Mouse (Mus musculus): ENCODE measurements around the gene Ugt8a.

Gene Ugt8a

GRCm38 (mm10) chr3:125938092-125938755 is at the start of gene Ugt8a:
Ugt8a (minus strand) TSS chr3:125938619.
- DNase-seq: no peak

DNA sequence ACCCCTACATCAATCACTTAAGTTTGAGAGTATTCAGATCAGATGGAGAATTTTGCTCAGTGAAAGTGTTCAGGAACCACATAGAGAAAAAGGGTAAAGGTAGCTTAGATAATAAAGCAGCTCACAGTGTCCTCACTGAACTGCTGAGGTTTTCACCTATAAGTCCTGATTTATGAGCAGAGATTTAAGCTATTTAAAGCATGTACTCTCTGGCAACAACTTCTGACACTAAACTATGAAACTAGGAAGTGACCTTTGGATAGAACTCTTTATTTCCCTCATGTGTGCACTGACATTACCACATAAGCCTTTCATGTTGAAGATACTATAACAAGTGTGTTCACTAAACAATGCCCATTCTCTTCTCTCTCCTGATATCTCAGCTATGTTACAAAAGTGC is 48.2 kb upstream of the Ugt8a start:
- DNase-seq: no peak

GRCm38 (mm10) chr3:125983707-125984420 is 45.4 kb upstream of the Ugt8a start:
- no peak for DNase-seq

DNA sequence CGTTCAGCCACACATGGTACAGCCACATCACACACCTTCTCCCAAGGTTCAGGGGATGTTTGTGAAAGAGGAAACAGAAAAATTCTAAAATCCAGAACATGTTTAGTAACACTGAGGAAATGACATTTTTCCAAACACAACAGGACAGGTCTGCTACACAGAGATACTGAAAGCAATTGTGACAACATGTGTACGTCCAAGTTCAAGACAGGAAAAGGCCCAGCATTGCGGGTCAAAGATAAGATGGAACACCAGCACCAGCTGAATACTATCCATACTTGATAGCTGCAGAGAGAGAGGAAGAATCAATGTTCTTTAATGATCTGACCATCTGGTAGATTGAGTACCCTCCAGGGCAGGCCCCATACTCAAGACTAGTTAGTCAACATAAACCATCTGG is 41.1 kb upstream of the Ugt8a start:
- DNase-seq: no peak

DNA sequence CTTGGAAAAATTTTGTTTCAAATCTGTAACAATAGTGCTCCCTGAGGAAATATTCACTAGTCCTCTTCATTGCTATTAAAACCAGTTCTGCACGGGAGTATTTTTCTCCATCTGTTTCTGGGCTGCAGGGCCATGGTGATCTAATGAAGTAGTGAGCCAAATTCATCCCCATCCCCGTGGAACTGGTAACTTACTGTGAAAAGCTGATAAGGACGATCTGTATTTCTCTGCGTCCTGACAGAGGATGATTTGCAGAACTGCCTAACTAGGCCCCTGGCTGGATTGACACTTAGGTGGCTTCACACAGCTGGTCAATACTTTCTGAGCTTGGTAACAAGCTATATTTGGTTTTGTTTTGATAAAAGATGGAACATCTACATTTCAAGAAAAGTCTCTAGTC is 37.5 kb upstream of the Ugt8a start:
- no peak for DNase-seq

DNA sequence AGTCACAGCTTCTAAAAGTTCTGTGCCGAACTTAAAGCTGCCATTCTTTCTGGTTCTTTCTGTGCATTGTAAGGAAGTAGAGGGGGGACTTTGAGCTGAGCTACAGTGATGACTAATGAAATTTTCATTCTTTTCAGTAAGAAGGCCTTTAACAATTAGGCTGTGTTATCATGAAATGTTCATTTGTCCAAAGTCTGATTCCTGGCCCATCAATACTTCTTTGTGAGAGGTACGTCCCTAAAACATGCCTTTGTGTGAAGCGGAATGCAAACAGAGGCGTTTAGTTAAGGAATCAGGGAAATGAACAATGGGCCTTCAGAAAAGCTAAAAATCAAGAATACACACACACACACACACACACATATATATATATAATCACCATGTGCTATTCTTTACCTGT is 31.0 kb upstream of the Ugt8a start:
- no peak for DNase-seq

DNA sequence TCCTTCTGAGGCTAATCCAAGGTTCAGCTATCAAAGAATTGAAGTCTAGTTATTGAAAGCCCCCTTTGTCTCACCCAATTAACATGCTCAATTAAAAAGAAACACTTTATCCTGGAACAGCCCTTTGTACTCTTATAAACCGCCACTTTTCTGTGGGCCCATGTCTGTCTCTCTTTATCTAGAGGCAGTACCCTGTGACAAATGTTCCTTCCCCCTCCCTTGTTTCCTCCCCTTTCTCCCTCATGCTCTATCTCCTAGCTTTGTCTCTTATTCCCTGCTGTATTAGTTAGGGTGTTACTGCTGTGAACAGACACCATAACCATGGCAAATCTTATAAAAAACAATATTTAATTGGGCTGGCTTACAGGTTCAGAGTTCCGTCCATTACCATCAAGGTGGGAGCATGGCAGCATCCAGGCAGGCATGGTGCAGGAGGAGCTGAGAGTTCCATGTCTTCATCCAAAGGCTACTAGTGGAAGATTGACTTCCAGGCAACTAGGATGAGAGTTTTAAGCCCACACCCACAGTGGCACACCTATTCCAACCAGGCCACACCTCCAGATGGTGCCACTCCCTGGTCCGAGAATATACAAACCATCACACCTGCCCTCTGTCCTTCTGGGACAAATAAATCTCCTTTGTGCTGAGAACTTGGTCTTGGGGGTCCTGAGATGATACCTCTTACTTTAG is 17.9 kb upstream of the Ugt8a start:
- peak in 1 of 2 experiments; percentile 52 for DNase-seq

- no peak for DNase-seq
Observed at GRCm38 (mm10) chr3:125954881-125955280, 16.5 kb upstream of the Ugt8a start.

DNA sequence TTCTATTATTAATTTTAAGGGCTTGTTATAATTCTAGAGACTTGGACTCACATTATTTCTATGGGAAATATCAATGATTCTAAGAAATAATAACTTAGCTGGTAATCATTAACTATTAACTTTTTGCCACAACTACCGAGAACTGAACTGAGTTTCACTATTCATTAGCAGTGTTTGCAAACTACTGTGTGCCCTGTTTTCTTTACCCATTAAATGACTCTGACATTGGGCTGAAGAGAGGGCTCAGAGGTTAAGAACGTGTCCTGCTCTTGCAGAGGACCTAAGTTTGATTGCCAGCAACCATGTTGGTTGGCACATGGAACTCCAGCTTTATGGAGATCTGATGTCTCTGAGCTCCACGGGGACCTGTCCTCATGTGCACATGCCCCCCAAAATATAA is 2.4 kb upstream of the Ugt8a start:
- no peak for DNase-seq

- DNase-seq: peak; percentile 15 to 60
Observed at GRCm38 (mm10) chr3:125938756-125939109, 314 bp upstream of the Ugt8a start.

DNA sequence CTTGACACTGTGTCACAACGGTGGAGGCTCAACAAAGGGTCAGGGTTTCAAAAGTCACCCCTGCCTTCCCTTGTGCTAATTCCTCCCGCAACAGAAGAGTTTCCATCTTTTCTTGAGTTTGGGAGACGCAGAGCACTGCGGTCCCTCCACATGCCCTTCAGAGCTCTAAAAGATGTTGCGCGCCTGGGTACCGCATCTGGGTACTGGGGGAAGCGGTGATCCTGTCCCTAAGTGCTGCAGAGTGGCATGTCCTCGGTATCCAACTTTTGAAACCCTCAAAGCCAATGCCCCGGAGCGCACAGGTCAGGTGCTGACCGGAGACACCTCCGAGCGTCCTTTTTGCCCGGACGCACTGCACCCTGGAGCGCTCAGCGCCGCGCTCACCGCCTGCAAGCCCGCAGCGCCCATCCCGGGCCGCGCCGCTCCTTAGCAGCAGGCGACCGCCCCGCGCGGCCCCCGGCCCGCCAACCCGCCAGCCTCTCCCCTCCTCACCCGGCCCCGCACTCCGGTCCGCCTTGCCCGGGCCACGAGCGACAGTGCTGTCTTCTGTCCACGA is 805 bp downstream of the Ugt8a start:
- DNase-seq: peak in 1 of 2 experiments; percentile 7

DNA sequence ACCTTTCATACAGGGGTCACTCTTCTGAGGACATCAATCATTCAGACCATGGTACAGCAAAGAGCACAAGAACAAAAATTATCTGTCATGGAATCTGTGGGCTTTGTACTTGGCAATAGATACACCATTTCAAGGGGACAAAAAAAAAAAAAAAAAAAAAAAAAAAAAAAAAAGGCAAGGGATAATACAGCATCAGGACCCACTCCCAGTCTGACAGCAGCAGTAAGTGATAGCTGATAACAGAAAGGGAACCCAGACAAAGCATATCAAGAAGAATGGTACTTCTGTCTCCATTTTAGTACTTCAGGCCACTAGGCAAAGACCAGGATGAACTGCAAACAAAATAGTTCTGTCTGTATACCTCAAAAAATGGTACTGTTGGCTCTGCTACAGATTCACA is 2.6 kb downstream of the Ugt8a start:
- DNase-seq: no peak

DNA sequence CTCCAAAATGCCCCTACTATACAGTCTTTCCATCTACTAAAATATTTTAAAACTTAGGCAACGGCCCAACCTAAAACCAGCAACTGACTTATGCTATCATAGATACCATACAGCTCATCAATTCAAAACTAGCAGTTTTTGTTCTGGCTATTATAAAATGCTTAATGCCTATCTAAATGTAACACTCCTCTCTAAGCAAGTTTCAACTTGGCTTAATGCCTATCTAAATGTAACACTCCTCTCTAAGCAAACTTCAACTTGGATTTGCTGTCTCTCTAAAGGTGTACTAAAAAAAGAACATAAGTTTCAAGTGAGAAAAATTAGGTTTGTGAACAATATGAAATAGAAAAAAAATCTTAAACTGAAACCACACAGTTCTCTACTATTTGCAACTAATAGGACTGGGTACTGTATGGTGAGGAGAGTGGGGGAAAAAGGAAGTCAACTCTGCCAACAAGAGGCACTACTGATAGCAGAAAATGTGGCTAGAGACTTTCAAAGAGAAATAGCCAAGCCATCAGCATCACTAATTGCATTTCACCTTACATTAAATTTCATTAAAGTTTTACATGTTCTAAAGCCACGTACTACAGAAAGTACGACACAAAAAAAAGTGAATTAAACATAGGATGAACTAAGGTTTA is 5.7 kb downstream of the Ugt8a start:
- DNase-seq: no peak

DNA sequence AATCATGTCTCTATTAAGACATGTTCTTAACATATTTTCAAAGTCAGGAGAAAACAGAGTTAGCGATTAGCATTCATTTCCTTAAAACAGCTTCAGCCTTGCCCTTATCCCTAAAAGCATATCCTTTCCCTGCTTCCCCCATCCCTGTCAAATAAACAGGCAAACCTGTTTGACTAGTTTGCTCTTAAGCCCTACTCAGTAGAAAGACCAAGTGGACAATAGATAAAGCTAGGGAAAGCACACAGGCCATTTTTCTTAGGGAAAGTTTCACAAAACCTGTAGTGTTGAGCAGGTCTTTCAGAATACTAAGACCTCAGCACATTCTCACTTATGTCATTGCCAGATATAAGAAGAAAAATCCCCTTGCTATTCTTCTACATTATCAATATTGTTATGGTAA is 7.4 kb downstream of the Ugt8a start:
- peak in 1 of 2 experiments; percentile 26 for DNase-seq

GRCm38 (mm10) chr3:125920876-125921275 is 17.5 kb downstream of the Ugt8a start:
- no peak for DNase-seq

GRCm38 (mm10) chr3:125898976-125899375 is 39.4 kb downstream of the Ugt8a start:
- DNase-seq: no peak

- DNase-seq: no peak
Observed at GRCm38 (mm10) chr3:125887109-125887508, 51.3 kb downstream of the Ugt8a start.

DNA sequence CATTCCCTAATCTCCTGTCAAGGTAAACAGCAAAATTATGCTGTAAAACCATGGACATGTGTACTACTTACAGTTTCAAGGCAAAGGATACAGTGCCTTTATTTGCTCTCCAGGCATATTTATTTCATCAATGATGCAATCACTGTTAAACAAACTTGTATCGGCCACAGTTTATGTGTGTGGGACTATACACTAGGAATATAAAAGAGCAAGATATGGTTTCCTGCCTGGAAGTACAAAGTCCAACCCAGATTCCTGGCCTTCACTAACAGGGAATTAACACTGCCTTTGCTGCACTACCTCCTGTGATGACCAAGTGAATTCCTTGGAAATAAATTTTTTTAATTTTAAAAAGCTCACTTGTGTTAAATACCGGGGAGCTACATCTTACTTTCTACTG is 53.5 kb downstream of the Ugt8a start:
- DNase-seq: no peak

DNA sequence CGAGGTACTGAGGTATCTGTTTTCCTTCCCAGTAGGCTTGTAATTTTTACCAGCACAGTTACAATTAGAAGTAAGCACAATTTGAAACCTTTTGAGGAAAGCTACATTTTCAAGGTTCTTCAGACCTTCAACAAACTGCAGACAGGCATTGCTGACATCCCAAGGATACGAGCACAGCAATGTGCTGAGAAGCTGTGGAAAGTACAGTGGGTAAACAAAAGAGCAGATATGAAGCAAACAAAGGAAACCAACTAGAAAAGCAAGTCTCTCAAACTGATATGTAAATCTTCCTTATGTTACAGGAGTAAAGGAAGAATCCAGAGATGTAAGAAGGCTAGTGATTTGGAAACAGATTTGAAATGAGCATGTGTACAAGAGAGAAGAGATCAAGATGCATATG is 54.0 kb downstream of the Ugt8a start:
- DNase-seq: no peak

- no peak for DNase-seq
Observed at GRCm38 (mm10) chr3:125883009-125883408, 55.4 kb downstream of the Ugt8a start.

- DNase-seq: no peak
Observed at GRCm38 (mm10) chr3:125881835-125882234, 56.6 kb downstream of the Ugt8a start.

DNA sequence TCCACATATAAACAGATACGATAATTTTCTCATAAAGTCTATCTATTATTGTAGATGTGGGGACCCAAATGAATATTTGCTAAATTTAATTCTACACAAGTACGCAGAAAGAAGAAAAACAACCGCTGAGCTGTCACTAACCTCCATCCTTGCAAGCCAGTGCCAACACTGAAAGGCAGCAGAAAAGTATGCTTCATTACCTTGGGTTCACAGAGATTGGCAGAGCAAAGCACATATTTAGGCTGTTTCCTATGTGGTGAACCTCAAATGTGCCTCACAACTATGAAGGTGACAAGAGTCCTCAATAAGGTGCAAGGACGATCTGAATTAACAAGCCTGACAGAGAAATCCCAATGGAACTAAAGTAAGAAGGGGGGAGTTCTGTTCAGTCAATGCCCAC is 64.0 kb downstream of the Ugt8a start:
- no peak for DNase-seq

GRCm38 (mm10) chr3:125869873-125870272 is 68.5 kb downstream of the Ugt8a start:
- DNase-seq: peak; percentile 28 to 59

Measured in kidney, adult 8-10 months (tissue).